Mouse (Mus musculus): ENCODE measurements around the gene Aqp6.
A peak's percentile ranks its signal among the peaks of the same experiment; 100 is the strongest.

Aqp6 gene

GRCm38 (mm10) chr15:99644776-99645175 is 43.6 kb downstream of the Aqp6 start:
- no peak for DNase-seq (ENCODE audit: low read depth, low spot score)

GRCm38 (mm10) chr15:99648326-99648725 is 47.1 kb downstream of the Aqp6 start:
- no peak for DNase-seq (ENCODE audit: low read depth, low spot score)

GRCm38 (mm10) chr15:99649067-99649761 is 48.0 kb downstream of the Aqp6 start:
- no peak for DNase-seq (ENCODE audit: low read depth, low spot score)

- no peak for DNase-seq (ENCODE audit: low read depth, low spot score)
These were observed 49.1 kb downstream of the Aqp6 start for GRCm38 (mm10) chr15:99650304-99650703.

GRCm38 (mm10) chr15:99651163-99651872 is 50.1 kb downstream of the Aqp6 start, which contains the start of gene Racgap1:
Gene Racgap1 (minus strand): TSS chr15:99651656.
- DNase-seq (ENCODE audit: low read depth, low spot score): peak; percentile 95

GRCm38 (mm10) chr15:99651984-99652872 is 51.0 kb downstream of the Aqp6 start:
- no peak for DNase-seq (ENCODE audit: low read depth, low spot score)

GRCm38 (mm10) chr15:99653291-99653690 is 52.1 kb downstream of the Aqp6 start:
- DNase-seq (ENCODE audit: low read depth, low spot score): no peak

GRCm38 (mm10) chr15:99653876-99654275 is 52.7 kb downstream of the Aqp6 start:
- no peak for DNase-seq (ENCODE audit: low read depth, low spot score)

Measured in retina, postnatal 7 days (tissue).